Mouse (Mus musculus) neural tube, embryonic 14.5 days (tissue): Measurements from ENCODE around the gene Ntn4. TPM values are rescaled to one million over a fixed set of nuclear protein-coding genes. Genes with fewer than 3 reads are reported as not detected.

Experiments
- ATAC-seq: fragments of 200-750 bp; cut with Nextera tagmentation; 2 replicates; pipeline ENCODE4 v1.8.0; 2017; ENCODE audit warnings: low read depth, mild to moderate bottlenecking, moderate TSS enrichment, moderate library complexity
- H3K27ac ChIP-seq: fragments of 300-500 bp; sonication (generic); 2 replicates; pipeline ENCODE4 v1.5.1; 2014; ENCODE audit warnings: low read depth, mild to moderate bottlenecking, control low read depth, low read length, moderate library complexity, mixed read lengths
- H3K27me3 ChIP-seq: fragments of 300-500 bp; sonication (generic); 2 replicates; pipeline ENCODE4 v1.6.1; 2014; ENCODE audit warnings: low read length; ENCODE audit not compliant: control insufficient read depth, insufficient read depth
- H3K36me3 ChIP-seq: fragments of 300-500 bp; sonication (generic); 2 replicates; pipeline ENCODE4 v1.6.1; 2014; ENCODE audit warnings: low read length, mixed read lengths; ENCODE audit not compliant: control insufficient read depth, insufficient read depth
- H3K4me1 ChIP-seq: fragments of 300-500 bp; sonication (generic); 2 replicates; pipeline ENCODE4 v1.6.1; 2014; ENCODE audit warnings: low read length; ENCODE audit not compliant: control insufficient read depth, insufficient read depth
- H3K4me2 ChIP-seq: fragments of 300-500 bp; sonication (generic); 2 replicates; pipeline ENCODE4 v1.6.1; 2014; ENCODE audit warnings: mild to moderate bottlenecking, low read depth, low read length, control low read depth
- H3K4me3 ChIP-seq: fragments of 300-500 bp; sonication (generic); 2 replicates; pipeline ENCODE4 v1.5.1; 2014; ENCODE audit warnings: low read depth, low read length, control low read depth, mixed read lengths
- H3K9ac ChIP-seq: fragments of 300-500 bp; sonication (generic); replicated peaks from 2 replicates; pipeline ENCODE4 v1.6.1; 2014; ENCODE audit warnings: low read depth, mild to moderate bottlenecking, control low read depth, low read length, mixed read lengths
- H3K9me3 ChIP-seq: fragments of 300-500 bp; sonication (generic); 2 replicates; pipeline ENCODE4 v1.6.1; 2016; ENCODE audit warnings: low read length; ENCODE audit not compliant: control insufficient read depth
- WGBS: fragments of 180-500 bp; shearing (Covaris S2); extraction: QIAGEN DNeasy Blood & Tissue Kit; methylation state at CpG from one replicate; pipeline ENCODE4 v1.1.7; 2014; 5-methylcytosine and 5-hydroxymethylcytosine counted together
- polyA plus RNA-seq: library from polyadenylated mRNA; unstranded; fragments of >200 nt; fragmentation: Nextera tagmentation; extraction: Ambion mirVana; gene quantifications from 2 replicates; pipeline ENCODE4 v1.2.1, GENCODE M21; 2014

Gene Ntn4
- polyA plus RNA-seq, 1 experiment from 2014 or later: 1.7 TPM

GRCm38 (mm10) chr10:93728131-93728530 is 87.7 kb downstream of the Ntn4 start:
- Histone ChIP-seq H3K9me3 (no peaks in the 10 kb centered on the region), H3K36me3 (no peaks in the 10 kb centered on the region), H3K4me1 (no peaks in the 10 kb centered on the region), H3K27ac (no peak overlapping the region), H3K27me3 (no peaks in the 10 kb centered on the region), H3K4me2 (no peak overlapping the region), H3K9ac (no peak overlapping the region), H3K4me3 (no peak overlapping the region)
- WGBS: 64% methylated on average over 5 of the region's 5 CpGs
- no peak for ATAC-seq

- H3K4me3 ChIP-seq: no peak overlapping the region
- no peak overlapping the region for H3K4me2 ChIP-seq
- WGBS: 90% methylated on average over 6 of the region's 6 CpGs
- no peaks in the 10 kb centered on the region for H3K27me3 ChIP-seq
- no peak overlapping the region for H3K27ac ChIP-seq
- no peak overlapping the region for H3K9ac ChIP-seq
- ATAC-seq: no peak
- no peaks in the 10 kb centered on the region for H3K4me1 ChIP-seq
- H3K36me3 ChIP-seq: no peaks in the 10 kb centered on the region
- no peaks in the 10 kb centered on the region for H3K9me3 ChIP-seq
These were observed 90.0 kb downstream of the Ntn4 start for GRCm38 (mm10) chr10:93730514-93730913.

GRCm38 (mm10) chr10:93731248-93731691 is 90.8 kb downstream of the Ntn4 start:
- Histone ChIP-seq H3K27me3 (no peaks in the 10 kb centered on the region), H3K4me3 (no peak overlapping the region), H3K27ac (no peak overlapping the region), H3K4me2 (no peak overlapping the region), H3K36me3 (no peaks in the 10 kb centered on the region), H3K4me1 (0 out of 2 replicates have a peak, but pooled peaks cover 3% of the 10 kb centered on the region), H3K9me3 (no peaks in the 10 kb centered on the region), H3K9ac (no peak overlapping the region)
- 77% methylated on average over 9 of the region's 9 CpGs for WGBS
- ATAC-seq: no peak

GRCm38 (mm10) chr10:93736114-93736645 is 95.7 kb downstream of the Ntn4 start:
- Histone ChIP-seq H3K27me3 (no peaks in the 10 kb centered on the region), H3K4me1 (0 out of 2 replicates have a peak, but pooled peaks cover 5% of the 10 kb centered on the region), H3K36me3 (no peaks in the 10 kb centered on the region), H3K9me3 (no peaks in the 10 kb centered on the region), H3K27ac (no peak overlapping the region), H3K4me2 (no peak overlapping the region), H3K9ac (no peak overlapping the region), H3K4me3 (no peak overlapping the region)
- 13% methylated on average over 6 of the region's 6 CpGs for WGBS
- ATAC-seq: peak; percentile 46; the same call in 1 of the 2 replicates

- Histone ChIP-seq H3K4me1 (0 out of 2 replicates have a peak, but pooled peaks cover 5% of the 10 kb centered on the region), H3K4me3 (no peak overlapping the region), H3K9me3 (no peaks in the 10 kb centered on the region), H3K27ac (no peak overlapping the region), H3K4me2 (no peak overlapping the region), H3K27me3 (no peaks in the 10 kb centered on the region), H3K9ac (no peak overlapping the region), H3K36me3 (no peaks in the 10 kb centered on the region)
- ATAC-seq: no peak
- 47% methylated on average over 5 of the region's 5 CpGs for WGBS
These were observed 96.6 kb downstream of the Ntn4 start for GRCm38 (mm10) chr10:93737080-93737479.

GRCm38 (mm10) chr10:93741446-93742096 is 101.1 kb downstream of the Ntn4 start:
- H3K27ac ChIP-seq: no peak overlapping the region
- no peaks in the 10 kb centered on the region for H3K9me3 ChIP-seq

GRCm38 (mm10) chr10:93742097-93742446 is 101.6 kb downstream of the Ntn4 start:
- H3K27ac ChIP-seq: no peak overlapping the region
- H3K9me3 ChIP-seq: no peaks in the 10 kb centered on the region
- 70% methylated on average over 3 of the region's 3 CpGs for WGBS
- no peak for ATAC-seq
- H3K4me3 ChIP-seq: no peak overlapping the region
- no peaks in the 10 kb centered on the region for H3K27me3 ChIP-seq
- H3K4me1 ChIP-seq: no peaks in the 10 kb centered on the region
- no peaks in the 10 kb centered on the region for H3K36me3 ChIP-seq
- H3K9ac ChIP-seq: no peak overlapping the region
- H3K4me2 ChIP-seq: no peak overlapping the region

More at GRCm38 (mm10) chr10:93741446-93742096, 101.1 kb downstream of the Ntn4 start:
- no peaks in the 10 kb centered on the region for H3K36me3 ChIP-seq
- no peak overlapping the region for H3K4me2 ChIP-seq
- H3K9ac ChIP-seq: no peak overlapping the region
- H3K4me3 ChIP-seq: no peak overlapping the region
- H3K4me1 ChIP-seq: no peaks in the 10 kb centered on the region
- no peaks in the 10 kb centered on the region for H3K27me3 ChIP-seq
- ATAC-seq: no peak
- 60% methylated on average over 14 of the region's 14 CpGs for WGBS

GRCm38 (mm10) chr10:93742598-93742997 is 102.1 kb downstream of the Ntn4 start:
- no peak overlapping the region for H3K9ac ChIP-seq
- H3K4me2 ChIP-seq: no peak overlapping the region
- WGBS: 61% methylated on average over 6 of the region's 6 CpGs
- no peaks in the 10 kb centered on the region for H3K4me1 ChIP-seq
- no peak for ATAC-seq
- no peak overlapping the region for H3K4me3 ChIP-seq
- H3K9me3 ChIP-seq: no peaks in the 10 kb centered on the region
- H3K27ac ChIP-seq: no peak overlapping the region
- H3K36me3 ChIP-seq: no peaks in the 10 kb centered on the region
- H3K27me3 ChIP-seq: no peaks in the 10 kb centered on the region

- no peak overlapping the region for H3K4me3 ChIP-seq
- H3K9me3 ChIP-seq: no peaks in the 10 kb centered on the region
- H3K9ac ChIP-seq: no peak overlapping the region
- H3K27ac ChIP-seq: no peak overlapping the region
- H3K4me2 ChIP-seq: no peak overlapping the region
- H3K36me3 ChIP-seq: no peaks in the 10 kb centered on the region
- no peaks in the 10 kb centered on the region for H3K27me3 ChIP-seq
- 74% methylated on average over 21 of the region's 21 CpGs for WGBS
- ATAC-seq: no peak
- no peaks in the 10 kb centered on the region for H3K4me1 ChIP-seq
These were observed 109.0 kb downstream of the Ntn4 start for GRCm38 (mm10) chr10:93749267-93750192.
